21 mouse cellular contexts compared by ENCODE assay signal in the genomic region with DNA sequence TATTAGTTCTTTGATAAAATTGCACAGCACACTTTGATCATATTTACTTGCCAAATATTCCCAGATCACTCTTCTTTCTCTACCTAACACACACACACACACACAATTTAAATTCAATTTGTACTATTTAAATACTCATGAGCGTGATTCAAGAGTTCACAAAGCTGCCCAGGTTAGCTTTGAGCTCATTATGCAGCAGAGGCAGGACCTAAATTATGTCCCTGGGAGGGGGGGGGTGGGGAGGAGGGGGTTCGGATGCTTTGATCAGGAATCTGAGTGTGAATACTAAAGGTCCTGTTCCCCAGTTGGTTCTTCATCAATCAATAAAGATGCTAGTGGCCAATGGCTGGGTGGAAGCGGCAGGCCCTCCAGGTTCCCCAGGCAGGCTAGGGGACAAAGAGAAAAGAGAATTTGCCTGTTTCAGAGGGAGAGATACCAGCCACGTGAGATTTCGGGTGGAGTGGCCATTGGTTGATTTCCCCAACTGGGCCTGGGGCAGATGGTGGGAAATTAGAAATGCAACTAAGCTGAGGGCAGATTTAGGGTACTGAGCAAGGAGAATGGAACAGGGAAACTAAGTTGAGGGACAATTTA. TPM values are rescaled to one million over a fixed set of nuclear protein-coding genes. Genes with fewer than 3 reads are reported as not detected.
DNase-seq lines count a peak whose midpoint lies in the region; ATAC-seq lines count a peak whose summit lies in the region.
"Had no signal": no experiment of that assay in that cellular context is flagged by ENCODE, and none has a peak within 500 bp of the region (broad histone marks: within the 10 kb centered on the region; RNA-seq: fewer than 3 reads in every experiment).

No protein-coding gene starts in this region.

- peak; percentile 83 for DNase-seq in heart, adult 11 months
- DNase-seq in heart, adult 18-20 months: no peak
- DNase-seq in midbrain, embryonic 11.5 days (ENCODE audit: low spot score, missing footprints): peak; percentile 77
- DNase-seq in midbrain, embryonic 14.5 days: no peak
- DNase-seq: adrenal gland, adult 2 months; adrenal gland, adult 8-10 months; adrenal gland, postnatal 10 days; adrenal gland, postnatal 14 days; adrenal gland, postnatal 25 days; adrenal gland, postnatal 36 days; B cell, adult 2 months; cerebellum, adult 11 months; cerebellum, adult 11-12 months had no signal

- peaks cover 2% of the 10 kb centered on the region; the same call in 1 of the 2 replicates for H3K36me3 ChIP-seq in midbrain, embryonic 11.5 days (ENCODE audit: control insufficient read depth, insufficient read depth, low read length)
- 0 out of 2 replicates have a peak, but pooled peaks cover 3% of the 10 kb centered on the region for H3K36me3 ChIP-seq in midbrain, embryonic 16.5 days (ENCODE audit: control insufficient read depth, insufficient read depth, low read length)
- H3K36me3 ChIP-seq in midbrain, embryonic 12.5 days: peaks cover 8% of the 10 kb centered on the region
- no peaks in the 10 kb centered on the region for H3K36me3 ChIP-seq in midbrain, embryonic 15.5 days (replicated peaks)
- H3K36me3 ChIP-seq in midbrain, embryonic 13.5 days: peaks cover 7% of the 10 kb centered on the region; the same call in 1 of the 2 replicates
- H3K36me3 ChIP-seq in midbrain, embryonic 14.5 days (ENCODE audit: control insufficient read depth, insufficient read depth, low read length): peaks cover 12% of the 10 kb centered on the region

- no peaks in the 10 kb centered on the region for H3K4me1 ChIP-seq in midbrain, embryonic 11.5 days (ENCODE audit: control insufficient read depth, insufficient read depth, low read length)
- peaks cover 3% of the 10 kb centered on the region; the same call in 1 of the 2 replicates for H3K4me1 ChIP-seq in midbrain, embryonic 16.5 days (ENCODE audit: control insufficient read depth, insufficient read depth, low read length)
- no peaks in the 10 kb centered on the region for H3K4me1 ChIP-seq in midbrain, embryonic 12.5 days
- H3K4me1 ChIP-seq in midbrain, embryonic 15.5 days: no peaks in the 10 kb centered on the region; the same call in 1 of the 2 replicates
- no peaks in the 10 kb centered on the region for H3K4me1 ChIP-seq in midbrain, embryonic 13.5 days (replicated peaks)
- H3K4me1 ChIP-seq in midbrain, embryonic 14.5 days (ENCODE audit: control insufficient read depth, insufficient read depth, low read length): 0 out of 2 replicates have a peak, but pooled peaks cover 3% of the 10 kb centered on the region

- H3K9me3 ChIP-seq in midbrain, embryonic 11.5 days (ENCODE audit: control insufficient read depth, low read length): no peaks in the 10 kb centered on the region
- H3K9me3 ChIP-seq in midbrain, embryonic 16.5 days (replicated peaks; ENCODE audit: control insufficient read depth, low read length, poor library complexity, severe bottlenecking): no peaks in the 10 kb centered on the region
- no peaks in the 10 kb centered on the region for H3K9me3 ChIP-seq in midbrain, embryonic 12.5 days
- no peaks in the 10 kb centered on the region for H3K9me3 ChIP-seq in midbrain, embryonic 15.5 days
- H3K9me3 ChIP-seq in midbrain, embryonic 13.5 days: no peaks in the 10 kb centered on the region
- H3K9me3 ChIP-seq in midbrain, embryonic 14.5 days (ENCODE audit: control insufficient read depth, low read length): no peaks in the 10 kb centered on the region

- ATAC-seq in midbrain, embryonic 11.5 days (ENCODE audit: low FRiP score): peak; percentile 57
- ATAC-seq in midbrain, embryonic 16.5 days: no peak
- ATAC-seq in midbrain, embryonic 12.5 days (ENCODE audit: low FRiP score, low read depth): peak; percentile 41; the same call in 1 of the 2 replicates
- no peak for ATAC-seq in midbrain, embryonic 15.5 days (replicated peaks)
- 0 out of 2 replicates have a peak, but pooled peaks have one; percentile 24 for ATAC-seq in midbrain, embryonic 13.5 days
- no peak for ATAC-seq in midbrain, embryonic 14.5 days (ENCODE audit: low FRiP score, low TSS enrichment)
- ATAC-seq: activated CD4-positive, CD25-positive, alpha-beta regulatory T cell, adult 4 months; CD4-positive, CD25-positive, alpha-beta regulatory T cell, adult 4 months; Patski had no signal

- H3K27ac ChIP-seq in midbrain, embryonic 11.5 days (ENCODE audit: low read depth, low read length): no peak overlapping the region
- no peak overlapping the region for H3K27ac ChIP-seq in midbrain, embryonic 16.5 days (ENCODE audit: low read length)
- H3K27ac ChIP-seq in midbrain, embryonic 12.5 days (replicated peaks): no peak overlapping the region
- H3K27ac ChIP-seq in midbrain, embryonic 15.5 days: no peak overlapping the region
- no peak overlapping the region for H3K27ac ChIP-seq in midbrain, embryonic 13.5 days
- no peak overlapping the region for H3K27ac ChIP-seq in midbrain, embryonic 14.5 days (replicated peaks; ENCODE audit: low read depth, low read length)

- no peaks in the 10 kb centered on the region for H3K27me3 ChIP-seq in midbrain, embryonic 11.5 days (ENCODE audit: control insufficient read depth, insufficient read depth, low read length)
- no peaks in the 10 kb centered on the region for H3K27me3 ChIP-seq in midbrain, embryonic 16.5 days (ENCODE audit: control insufficient read depth, insufficient read depth, low read depth, low read length)
- H3K27me3 ChIP-seq in midbrain, embryonic 12.5 days: no peaks in the 10 kb centered on the region
- no peaks in the 10 kb centered on the region for H3K27me3 ChIP-seq in midbrain, embryonic 15.5 days (replicated peaks)
- no peaks in the 10 kb centered on the region for H3K27me3 ChIP-seq in midbrain, embryonic 13.5 days
- H3K27me3 ChIP-seq in midbrain, embryonic 14.5 days (ENCODE audit: control insufficient read depth, insufficient read depth, low read length): no peaks in the 10 kb centered on the region
- H3K27me3 ChIP-seq: CH12.LX, Patski had no signal

- no peak overlapping the region for H3K4me2 ChIP-seq in midbrain, embryonic 11.5 days
- H3K4me2 ChIP-seq in midbrain, embryonic 16.5 days (ENCODE audit: low read length): no peak overlapping the region
- no peak overlapping the region for H3K4me2 ChIP-seq in midbrain, embryonic 12.5 days (replicated peaks)
- no peak overlapping the region for H3K4me2 ChIP-seq in midbrain, embryonic 15.5 days
- H3K4me2 ChIP-seq in midbrain, embryonic 13.5 days (replicated peaks): no peak overlapping the region
- no peak overlapping the region for H3K4me2 ChIP-seq in midbrain, embryonic 14.5 days (ENCODE audit: low read length)

- WGBS in midbrain, embryonic 11.5 days: 65% methylated on average over 5 of the region's 5 CpGs
- 59% methylated on average over 5 of the region's 5 CpGs for WGBS in midbrain, embryonic 16.5 days
- 56% methylated on average over 5 of the region's 5 CpGs for WGBS in midbrain, embryonic 12.5 days
- WGBS in midbrain, embryonic 15.5 days: 57% methylated on average over 5 of the region's 5 CpGs
- 57% methylated on average over 5 of the region's 5 CpGs for WGBS in midbrain, embryonic 13.5 days
- 52% methylated on average over 5 of the region's 5 CpGs for WGBS in midbrain, embryonic 14.5 days

- H3K9ac ChIP-seq in midbrain, embryonic 11.5 days (ENCODE audit: low read length): no peak overlapping the region
- H3K9ac ChIP-seq in midbrain, embryonic 16.5 days (ENCODE audit: low read depth, low read length): no peak overlapping the region
- no peak overlapping the region for H3K9ac ChIP-seq in midbrain, embryonic 12.5 days (replicated peaks)
- no peak overlapping the region for H3K9ac ChIP-seq in midbrain, embryonic 15.5 days
- no peak overlapping the region for H3K9ac ChIP-seq in midbrain, embryonic 13.5 days (replicated peaks)
- H3K9ac ChIP-seq in midbrain, embryonic 14.5 days (replicated peaks; ENCODE audit: low read length): no peak overlapping the region

- H3K4me3 ChIP-seq in midbrain, embryonic 11.5 days (ENCODE audit: low read depth, low read length): no peak overlapping the region
- H3K4me3 ChIP-seq in midbrain, embryonic 16.5 days (ENCODE audit: low read depth, low read length): no peak overlapping the region
- H3K4me3 ChIP-seq in midbrain, embryonic 12.5 days: no peak overlapping the region
- no peak overlapping the region for H3K4me3 ChIP-seq in midbrain, embryonic 15.5 days
- no peak overlapping the region for H3K4me3 ChIP-seq in midbrain, embryonic 13.5 days (replicated peaks)
- H3K4me3 ChIP-seq in midbrain, embryonic 14.5 days (replicated peaks; ENCODE audit: low read depth, low read length): no peak overlapping the region

RNA-seq across cellular contexts. Expression of gene Dzip3, which starts 8.8 kb away (rescaled TPM):
- total RNA-seq in heart, adult 18-20 months (2021): 1 to 10 TPM; 6.9 to 7.4 TPM
- polyA plus RNA-seq in midbrain, embryonic 11.5 days (2014; fragmentation: Nextera tagmentation; extraction: Ambion mirVana): 52.0 and 60.4 TPM in 2 replicates
- polyA plus RNA-seq in midbrain, embryonic 16.5 days (2015; fragmentation: Nextera tagmentation; extraction: Ambion mirVana): 59.2 and 62.8 TPM in 2 replicates
- polyA plus RNA-seq in midbrain, embryonic 12.5 days (2016; fragmentation: Nextera tagmentation; extraction: Ambion mirVana): 50.8 and 51.6 TPM in 2 replicates
- 52.9 and 57.5 TPM in 2 replicates for polyA plus RNA-seq in midbrain, embryonic 15.5 days (2015; fragmentation: Nextera tagmentation; extraction: Ambion mirVana)
- polyA plus RNA-seq in midbrain, embryonic 13.5 days (2015; fragmentation: Nextera tagmentation; extraction: Ambion mirVana): 50.8 and 52.9 TPM in 2 replicates
- 69.3 and 80.9 TPM in 2 replicates for polyA plus RNA-seq in midbrain, embryonic 14.5 days (2014; fragmentation: Nextera tagmentation; extraction: Ambion mirVana)

RNA-seq across cellular contexts. Expression of gene Cip2a, which starts 8.9 kb away (rescaled TPM):
- 1 to 10 TPM; 1.1 to 1.3 TPM for total RNA-seq in heart, adult 18-20 months (2021)
- 55.0 and 57.7 TPM in 2 replicates for polyA plus RNA-seq in midbrain, embryonic 11.5 days (2014; fragmentation: Nextera tagmentation; extraction: Ambion mirVana)
- 5.3 and 6.7 TPM in 2 replicates for polyA plus RNA-seq in midbrain, embryonic 16.5 days (2015; fragmentation: Nextera tagmentation; extraction: Ambion mirVana)
- polyA plus RNA-seq in midbrain, embryonic 12.5 days (2016; fragmentation: Nextera tagmentation; extraction: Ambion mirVana): 38.5 and 39.0 TPM in 2 replicates
- polyA plus RNA-seq in midbrain, embryonic 15.5 days (2015; fragmentation: Nextera tagmentation; extraction: Ambion mirVana): 6.0 and 6.5 TPM in 2 replicates
- polyA plus RNA-seq in midbrain, embryonic 13.5 days (2015; fragmentation: Nextera tagmentation; extraction: Ambion mirVana): 14.9 and 18.3 TPM in 2 replicates
- 6.7 and 10.9 TPM in 2 replicates for polyA plus RNA-seq in midbrain, embryonic 14.5 days (2014; fragmentation: Nextera tagmentation; extraction: Ambion mirVana)

Comparison
In these comparisons a context has a peak if more than half of its experiments do, and no peak if none do; other contexts are left out.
1. DNase-seq: peak in heart, adult 11 months (single experiment) and midbrain, embryonic 11.5 days (single experiment); none in heart, adult 18-20 months (0 of 2) and midbrain, embryonic 14.5 days (single experiment).
2. ATAC-seq: peak in midbrain, embryonic 11.5 days (single experiment), midbrain, embryonic 12.5 days (single experiment) and midbrain, embryonic 13.5 days (single experiment); none in midbrain, embryonic 16.5 days (single experiment), midbrain, embryonic 15.5 days (single experiment) and midbrain, embryonic 14.5 days (single experiment).